Mouse (Mus musculus): Measurements from ENCODE around the gene Rtn4rl2. TPM values are rescaled to one million over a fixed set of nuclear protein-coding genes. Genes with fewer than 3 reads are reported as not detected.

The Rtn4rl2 gene
- 0.75 and 0.96 TPM in 2 replicates for polyA plus RNA-seq (2014; fragmentation: Nextera tagmentation; extraction: Ambion mirVana)

- 1% methylated on average over 24 of the region's 35 CpGs for WGBS
- peak within 1 kb of the TSS; percentile 49 for H3K4me3 ChIP-seq (ENCODE audit: low read depth, low read length)
- no peak within 1 kb of the TSS for H3K27ac ChIP-seq (replicated peaks; ENCODE audit: low read depth, low read length)
- H3K4me2 ChIP-seq (ENCODE audit: low read depth, severe bottlenecking) = peak within 1 kb of the TSS; percentile 77
- H3K36me3 ChIP-seq (ENCODE audit: control insufficient read depth, insufficient read depth, low read length) = no peaks in the 10 kb centered on the region
- H3K4me1 ChIP-seq (ENCODE audit: control insufficient read depth, insufficient read depth, low read length) = peaks cover 16% of the 10 kb centered on the region
- peak; percentile 54 for DNase-seq (ENCODE audit: low spot score)
- H3K9ac ChIP-seq (ENCODE audit: low read length) = peak within 1 kb of the TSS; percentile 27; the same call in 1 of the 2 replicates
- H3K9me3 ChIP-seq (ENCODE audit: control insufficient read depth, low read length) = no peaks in the 10 kb centered on the region
- 0 out of 2 replicates have a peak, but pooled peaks have one; percentile 1 for ATAC-seq (ENCODE audit: insufficient number of reproducible peaks, low FRiP score, low TSS enrichment, low read depth)
- H3K27me3 ChIP-seq (ENCODE audit: control insufficient read depth, insufficient read depth, low read length) = peaks cover 80% of the 10 kb centered on the region
Measured at GRCm38 (mm10) chr2:84886234-84886731, at the start of gene Rtn4rl2. Rtn4rl2 (minus strand) TSS chr2:84886710.

GRCm38 (mm10) chr2:84935065-84935464 is 48.6 kb upstream of the Rtn4rl2 start:
- H3K9me3 ChIP-seq (ENCODE audit: control insufficient read depth, low read length) = no peaks in the 10 kb centered on the region
- H3K27ac ChIP-seq (replicated peaks; ENCODE audit: low read depth, low read length) = no peak overlapping the region
- H3K9ac ChIP-seq (ENCODE audit: low read length) = no peak overlapping the region
- no peak overlapping the region for H3K4me3 ChIP-seq (ENCODE audit: low read depth, low read length)
- H3K36me3 ChIP-seq (ENCODE audit: control insufficient read depth, insufficient read depth, low read length) = no peaks in the 10 kb centered on the region; the same call in 1 of the 2 replicates
- DNase-seq (ENCODE audit: low spot score) (no peak), ATAC-seq (ENCODE audit: insufficient number of reproducible peaks, low FRiP score, low TSS enrichment, low read depth) (no peak)
- H3K4me2 ChIP-seq (ENCODE audit: low read depth, severe bottlenecking) = no peak overlapping the region
- WGBS = 80% methylated on average over 5 of the region's 5 CpGs
- H3K4me1 ChIP-seq (ENCODE audit: control insufficient read depth, insufficient read depth, low read length) = peaks cover 7% of the 10 kb centered on the region; the same call in 1 of the 2 replicates
- no peaks in the 10 kb centered on the region for H3K27me3 ChIP-seq (ENCODE audit: control insufficient read depth, insufficient read depth, low read length)

GRCm38 (mm10) chr2:84934649-84935007 is 48.1 kb upstream of the Rtn4rl2 start:
- WGBS = 67% methylated on average over 4 of the region's 4 CpGs
- H3K27ac ChIP-seq (replicated peaks; ENCODE audit: low read depth, low read length) = no peak overlapping the region
- H3K4me3 ChIP-seq (ENCODE audit: low read depth, low read length) = no peak overlapping the region

GRCm38 (mm10) chr2:84933992-84934648 is 47.6 kb upstream of the Rtn4rl2 start:
- Histone ChIP-seq H3K4me2 (ENCODE audit: low read depth, severe bottlenecking) (no peak overlapping the region), H3K4me3 (ENCODE audit: low read depth, low read length) (no peak overlapping the region), H3K27me3 (ENCODE audit: control insufficient read depth, insufficient read depth, low read length) (no peaks in the 10 kb centered on the region), H3K4me1 (ENCODE audit: control insufficient read depth, insufficient read depth, low read length) (peaks cover 7% of the 10 kb centered on the region; the same call in 1 of the 2 replicates), H3K27ac (replicated peaks; ENCODE audit: low read depth, low read length) (no peak overlapping the region), H3K36me3 (ENCODE audit: control insufficient read depth, insufficient read depth, low read length) (no peaks in the 10 kb centered on the region; the same call in 1 of the 2 replicates), H3K9me3 (ENCODE audit: control insufficient read depth, low read length) (no peaks in the 10 kb centered on the region), H3K9ac (ENCODE audit: low read length) (no peak overlapping the region)
- WGBS = 80% methylated on average over 8 of the region's 8 CpGs
- no peak for DNase-seq (ENCODE audit: low spot score)
- no peak for ATAC-seq (ENCODE audit: insufficient number of reproducible peaks, low FRiP score, low TSS enrichment, low read depth)

More at GRCm38 (mm10) chr2:84934649-84935007, 48.1 kb upstream of the Rtn4rl2 start:
- peaks cover 7% of the 10 kb centered on the region; the same call in 1 of the 2 replicates for H3K4me1 ChIP-seq (ENCODE audit: control insufficient read depth, insufficient read depth, low read length)
- ATAC-seq (ENCODE audit: insufficient number of reproducible peaks, low FRiP score, low TSS enrichment, low read depth) (no peak), DNase-seq (ENCODE audit: low spot score) (no peak)
- H3K9me3 ChIP-seq (ENCODE audit: control insufficient read depth, low read length) = no peaks in the 10 kb centered on the region
- H3K36me3 ChIP-seq (ENCODE audit: control insufficient read depth, insufficient read depth, low read length) = no peaks in the 10 kb centered on the region; the same call in 1 of the 2 replicates
- no peaks in the 10 kb centered on the region for H3K27me3 ChIP-seq (ENCODE audit: control insufficient read depth, insufficient read depth, low read length)
- H3K9ac ChIP-seq (ENCODE audit: low read length) = no peak overlapping the region
- no peak overlapping the region for H3K4me2 ChIP-seq (ENCODE audit: low read depth, severe bottlenecking)

GRCm38 (mm10) chr2:84930186-84930585 is 43.7 kb upstream of the Rtn4rl2 start:
- no peaks in the 10 kb centered on the region for H3K27me3 ChIP-seq (ENCODE audit: control insufficient read depth, insufficient read depth, low read length)
- H3K4me2 ChIP-seq (ENCODE audit: low read depth, severe bottlenecking) = no peak overlapping the region
- no peaks in the 10 kb centered on the region for H3K4me1 ChIP-seq (ENCODE audit: control insufficient read depth, insufficient read depth, low read length)
- H3K36me3 ChIP-seq (ENCODE audit: control insufficient read depth, insufficient read depth, low read length) = no peaks in the 10 kb centered on the region
- no peak overlapping the region for H3K9ac ChIP-seq (ENCODE audit: low read length)
- H3K4me3 ChIP-seq (ENCODE audit: low read depth, low read length) = no peak overlapping the region
- 88% methylated on average over 7 of the region's 7 CpGs for WGBS
- ATAC-seq (ENCODE audit: insufficient number of reproducible peaks, low FRiP score, low TSS enrichment, low read depth) (no peak), DNase-seq (ENCODE audit: low spot score) (no peak)
- no peaks in the 10 kb centered on the region for H3K9me3 ChIP-seq (ENCODE audit: control insufficient read depth, low read length)
- no peak overlapping the region for H3K27ac ChIP-seq (replicated peaks; ENCODE audit: low read depth, low read length)

GRCm38 (mm10) chr2:84919601-84920108 is 33.1 kb upstream of the Rtn4rl2 start:
- H3K9me3 ChIP-seq (ENCODE audit: control insufficient read depth, low read length) = no peaks in the 10 kb centered on the region
- no peaks in the 10 kb centered on the region for H3K27me3 ChIP-seq (ENCODE audit: control insufficient read depth, insufficient read depth, low read length)
- no peak overlapping the region for H3K9ac ChIP-seq (ENCODE audit: low read length)
- WGBS = 83% methylated on average over 10 of the region's 10 CpGs
- no peaks in the 10 kb centered on the region for H3K4me1 ChIP-seq (ENCODE audit: control insufficient read depth, insufficient read depth, low read length)
- no peak overlapping the region for H3K4me3 ChIP-seq (ENCODE audit: low read depth, low read length)
- no peak overlapping the region for H3K27ac ChIP-seq (replicated peaks; ENCODE audit: low read depth, low read length)
- no peak overlapping the region for H3K4me2 ChIP-seq (ENCODE audit: low read depth, severe bottlenecking)
- DNase-seq (ENCODE audit: low spot score) = no peak
- H3K36me3 ChIP-seq (ENCODE audit: control insufficient read depth, insufficient read depth, low read length) = no peaks in the 10 kb centered on the region
- no peak for ATAC-seq (ENCODE audit: insufficient number of reproducible peaks, low FRiP score, low TSS enrichment, low read depth)

GRCm38 (mm10) chr2:84918188-84918587 is 31.7 kb upstream of the Rtn4rl2 start:
- ATAC-seq (ENCODE audit: insufficient number of reproducible peaks, low FRiP score, low TSS enrichment, low read depth) (no peak), DNase-seq (ENCODE audit: low spot score) (no peak)
- no peaks in the 10 kb centered on the region for H3K27me3 ChIP-seq (ENCODE audit: control insufficient read depth, insufficient read depth, low read length)
- no peaks in the 10 kb centered on the region for H3K4me1 ChIP-seq (ENCODE audit: control insufficient read depth, insufficient read depth, low read length)
- no peak overlapping the region for H3K4me3 ChIP-seq (ENCODE audit: low read depth, low read length)
- no peak overlapping the region for H3K9ac ChIP-seq (ENCODE audit: low read length)
- no peak overlapping the region for H3K27ac ChIP-seq (replicated peaks; ENCODE audit: low read depth, low read length)
- no peaks in the 10 kb centered on the region for H3K9me3 ChIP-seq (ENCODE audit: control insufficient read depth, low read length)
- H3K4me2 ChIP-seq (ENCODE audit: low read depth, severe bottlenecking) = no peak overlapping the region
- WGBS = 71% methylated on average over 3 of the region's 3 CpGs
- no peaks in the 10 kb centered on the region for H3K36me3 ChIP-seq (ENCODE audit: control insufficient read depth, insufficient read depth, low read length)

- DNase-seq (ENCODE audit: low spot score) (no peak), ATAC-seq (ENCODE audit: insufficient number of reproducible peaks, low FRiP score, low TSS enrichment, low read depth) (no peak)
- Histone ChIP-seq H3K4me2 (ENCODE audit: low read depth, severe bottlenecking) (no peak overlapping the region), H3K36me3 (ENCODE audit: control insufficient read depth, insufficient read depth, low read length) (no peaks in the 10 kb centered on the region), H3K9ac (ENCODE audit: low read length) (no peak overlapping the region), H3K4me1 (ENCODE audit: control insufficient read depth, insufficient read depth, low read length) (no peaks in the 10 kb centered on the region), H3K27me3 (ENCODE audit: control insufficient read depth, insufficient read depth, low read length) (no peaks in the 10 kb centered on the region), H3K4me3 (ENCODE audit: low read depth, low read length) (no peak overlapping the region), H3K9me3 (ENCODE audit: control insufficient read depth, low read length) (no peaks in the 10 kb centered on the region), H3K27ac (replicated peaks; ENCODE audit: low read depth, low read length) (no peak overlapping the region)
- WGBS = 74% methylated on average over 8 of the region's 8 CpGs
Measured at GRCm38 (mm10) chr2:84916548-84917320, 30.2 kb upstream of the Rtn4rl2 start.

Data from limb, embryonic 11.5 days (tissue).